Mouse (Mus musculus) erythroblast, embryonic 14.5 days (primary cell): Measurements from ENCODE around the gene Kcnmb4. TPM values are rescaled to one million over a fixed set of nuclear protein-coding genes. Genes with fewer than 3 reads are reported as not detected.

ENCODE experiments used
- H3K27me3 ChIP-seq: 2 replicates; pipeline ENCODE4 v1.6.1; 2012; ENCODE audit warnings: inconsistent platforms; ENCODE audit not compliant: control insufficient read depth
- H3K36me3 ChIP-seq: 2 replicates; pipeline ENCODE4 v1.6.1; 2012; ENCODE audit warnings: mild to moderate bottlenecking, inconsistent platforms; ENCODE audit not compliant: control insufficient read depth
- H3K4me1 ChIP-seq: 2 replicates; pipeline ENCODE4 v1.6.1; 2012; ENCODE audit warnings: inconsistent platforms; ENCODE audit not compliant: control insufficient read depth
- H3K4me3 ChIP-seq: replicated peaks from 2 replicates; pipeline ENCODE3; 2012; ENCODE audit warnings: moderate library complexity, mild to moderate bottlenecking, inconsistent platforms
- H3K9me3 ChIP-seq: 2 replicates; pipeline ENCODE4 v1.6.1; 2012; ENCODE audit warnings: low read length, inconsistent platforms, mixed read lengths; ENCODE audit not compliant: control insufficient read depth
- GATA1 ChIP-seq: IDR thresholded peaks from 2 replicates; pipeline ENCODE4 v1.6.1; 2012; ENCODE audit warnings: low read length, inconsistent platforms, mixed read lengths
- TAL1 ChIP-seq: IDR thresholded peaks from 3 replicates; pipeline ENCODE4 v1.6.1; 2012; ENCODE audit warnings: low read length, inconsistent platforms, mixed read lengths
- polyA plus RNA-seq: library from polyadenylated mRNA; stranded (reverse); fragments of >175 nt; gene quantifications from 2 replicates; pipeline ENCODE4 v1.2.3, GENCODE M21; 2012

Kcnmb4 gene
- polyA plus RNA-seq, 1 experiment: not detected

DNA sequence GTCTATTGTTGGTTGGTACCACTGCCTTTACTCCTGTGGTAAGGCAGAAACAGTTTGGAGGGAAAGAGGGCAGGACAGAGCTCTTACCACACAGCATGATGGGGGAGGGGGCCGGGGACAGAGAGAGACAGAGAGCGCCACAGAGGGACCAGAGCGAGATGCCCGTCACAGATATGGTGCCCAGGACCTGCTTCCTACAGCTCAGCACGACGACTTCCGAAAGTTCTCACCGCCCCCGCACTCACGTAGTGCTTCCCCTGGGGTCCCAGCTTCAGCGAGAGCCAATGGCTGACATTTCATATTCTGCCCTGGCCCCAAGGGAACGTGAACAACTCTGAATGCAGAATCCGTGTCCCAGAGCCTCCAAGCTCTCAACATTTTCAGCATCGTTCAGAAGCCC, 76.1 kb downstream of the Kcnmb4 start:
- Histone ChIP-seq H3K4me1 (no peaks in the 10 kb centered on the region), H3K9me3 (no peaks in the 10 kb centered on the region), H3K27me3 (no peaks in the 10 kb centered on the region), H3K36me3 (no peaks in the 10 kb centered on the region), H3K4me3 (no peak overlapping the region)
- TF ChIP-seq TAL1 (no peak), GATA1 (no peak)

DNA sequence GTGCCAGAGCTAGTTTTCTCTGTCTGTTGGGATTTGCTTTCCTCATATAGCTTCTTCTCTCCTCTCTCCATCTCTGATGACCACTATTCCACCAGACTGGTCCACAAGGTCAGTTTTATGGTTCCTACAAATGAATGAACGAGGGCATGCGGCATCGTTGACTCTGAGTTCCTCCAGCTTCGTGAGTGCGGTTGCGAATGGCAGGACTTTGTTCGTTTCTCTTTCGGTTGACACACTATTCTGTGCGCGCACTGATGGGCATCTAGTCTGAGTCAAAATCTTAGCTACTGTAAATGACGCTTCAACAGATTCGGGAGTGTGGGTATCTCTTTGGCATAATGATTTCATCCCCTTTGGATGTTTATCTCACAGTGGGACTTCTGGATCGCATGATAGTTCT, 76.7 kb downstream of the Kcnmb4 start:
- H3K4me1 ChIP-seq: no peaks in the 10 kb centered on the region
- no peak overlapping the region for H3K4me3 ChIP-seq
- no peaks in the 10 kb centered on the region for H3K9me3 ChIP-seq
- no peaks in the 10 kb centered on the region for H3K36me3 ChIP-seq
- H3K27me3 ChIP-seq: no peaks in the 10 kb centered on the region
- no peak for TF ChIP-seq TAL1
- TF ChIP-seq GATA1: no peak

DNA sequence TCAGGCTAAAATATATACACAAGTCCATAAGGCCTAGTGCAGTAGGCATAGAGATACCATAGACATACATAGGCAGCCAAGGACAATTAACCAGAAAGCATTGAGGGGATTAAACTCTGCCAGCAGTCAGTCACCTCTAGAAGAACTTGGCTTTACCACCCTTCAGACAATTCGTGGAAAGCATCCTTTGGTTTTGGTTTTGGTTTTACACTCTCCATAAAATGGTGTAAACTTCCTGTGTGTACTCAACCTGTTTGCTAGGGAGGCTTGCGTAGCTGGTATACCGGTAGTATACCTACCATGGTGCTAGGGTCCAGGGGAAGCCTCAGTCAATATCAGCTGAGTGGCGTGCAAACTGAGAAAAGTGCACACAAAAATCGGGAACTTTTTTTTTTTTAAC, 77.4 kb downstream of the Kcnmb4 start:
- Histone ChIP-seq H3K4me1 (no peaks in the 10 kb centered on the region), H3K27me3 (no peaks in the 10 kb centered on the region), H3K9me3 (no peaks in the 10 kb centered on the region), H3K36me3 (no peaks in the 10 kb centered on the region), H3K4me3 (no peak overlapping the region)
- TF ChIP-seq GATA1: no peak
- TF ChIP-seq TAL1: no peak

DNA sequence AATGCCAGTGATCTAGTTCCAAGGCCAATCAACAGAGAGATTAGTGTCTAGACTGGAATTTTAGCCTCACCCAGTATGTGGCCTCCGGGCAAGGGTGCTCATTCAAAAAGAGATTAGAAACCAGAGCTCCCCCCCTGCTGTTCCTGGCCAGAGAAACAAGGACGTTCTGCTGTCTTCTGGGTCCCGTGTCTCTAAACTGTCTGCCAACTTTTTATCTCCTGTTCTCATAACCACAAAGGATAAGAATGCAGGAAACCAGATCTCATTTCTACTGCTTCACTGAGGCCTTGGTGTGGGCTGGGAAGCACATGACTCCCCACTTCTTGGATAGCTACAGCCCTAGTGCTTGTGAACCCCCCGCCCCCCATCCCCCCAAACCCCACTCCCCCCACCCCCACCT, 79.1 kb downstream of the Kcnmb4 start:
- TF ChIP-seq TAL1: no peak
- TF ChIP-seq GATA1: no peak
- no peaks in the 10 kb centered on the region for H3K4me1 ChIP-seq
- H3K36me3 ChIP-seq: no peaks in the 10 kb centered on the region
- no peaks in the 10 kb centered on the region for H3K27me3 ChIP-seq
- H3K9me3 ChIP-seq: no peaks in the 10 kb centered on the region
- H3K4me3 ChIP-seq: no peak overlapping the region

DNA sequence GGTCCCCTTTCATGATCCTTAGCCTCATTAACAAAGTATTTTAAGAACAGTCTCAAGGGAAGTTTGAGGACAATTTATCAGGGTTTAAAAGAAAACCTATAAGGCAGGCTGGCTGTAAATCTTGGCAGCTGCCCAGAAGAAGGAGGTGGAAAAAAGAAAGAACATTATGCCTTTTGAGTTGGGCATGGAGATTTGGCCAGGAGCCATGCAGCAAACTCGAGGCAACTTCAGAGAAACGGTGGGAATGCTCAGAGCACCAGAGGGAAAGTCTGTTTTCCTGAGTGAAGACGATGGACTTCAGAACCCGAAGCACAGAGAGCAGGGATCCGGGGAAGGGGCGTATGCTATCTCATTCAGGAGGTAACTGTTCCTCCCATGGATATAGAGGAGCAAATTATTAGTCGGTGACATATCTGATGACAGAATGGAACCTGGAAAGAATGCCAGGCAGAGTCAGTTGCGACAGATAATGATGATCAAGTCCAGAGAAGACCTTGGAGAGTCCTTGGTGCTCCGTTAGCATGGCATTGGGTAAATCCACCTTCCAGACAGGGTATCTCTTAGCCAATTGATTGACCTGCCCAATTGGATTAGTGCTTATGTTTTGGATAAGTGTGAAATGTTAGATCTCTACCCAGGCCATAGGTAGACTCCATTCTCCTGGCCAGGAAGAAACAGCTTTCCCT, 79.7 kb downstream of the Kcnmb4 start:
- no peak overlapping the region for H3K4me3 ChIP-seq
- no peaks in the 10 kb centered on the region for H3K4me1 ChIP-seq
- TF ChIP-seq TAL1 (no peak), GATA1 (no peak)
- H3K9me3 ChIP-seq: no peaks in the 10 kb centered on the region
- no peaks in the 10 kb centered on the region for H3K27me3 ChIP-seq
- H3K36me3 ChIP-seq: no peaks in the 10 kb centered on the region

DNA sequence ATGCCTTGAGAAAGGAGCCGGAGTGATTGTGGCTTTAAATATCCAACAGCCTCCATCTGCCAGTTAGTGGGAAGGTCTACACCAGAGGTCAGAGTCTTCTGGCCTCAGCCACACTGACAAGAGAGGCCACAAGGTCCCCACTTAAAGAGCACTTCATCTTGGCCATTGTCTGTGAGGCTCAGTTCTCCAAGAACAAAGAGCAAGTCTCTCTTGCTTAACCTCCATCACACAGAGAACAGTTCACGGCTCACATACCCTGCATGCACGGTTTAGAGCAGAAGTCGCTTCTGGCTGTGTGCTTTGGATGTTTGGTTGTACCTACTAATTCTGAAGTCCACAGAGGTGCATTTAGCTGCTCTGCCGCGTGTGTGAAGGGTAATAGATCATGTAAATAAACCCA, 84.8 kb downstream of the Kcnmb4 start:
- no peaks in the 10 kb centered on the region for H3K27me3 ChIP-seq
- H3K9me3 ChIP-seq: no peaks in the 10 kb centered on the region
- H3K36me3 ChIP-seq: no peaks in the 10 kb centered on the region
- no peak for TF ChIP-seq GATA1
- TF ChIP-seq TAL1: no peak
- no peak overlapping the region for H3K4me3 ChIP-seq
- no peaks in the 10 kb centered on the region for H3K4me1 ChIP-seq

DNA sequence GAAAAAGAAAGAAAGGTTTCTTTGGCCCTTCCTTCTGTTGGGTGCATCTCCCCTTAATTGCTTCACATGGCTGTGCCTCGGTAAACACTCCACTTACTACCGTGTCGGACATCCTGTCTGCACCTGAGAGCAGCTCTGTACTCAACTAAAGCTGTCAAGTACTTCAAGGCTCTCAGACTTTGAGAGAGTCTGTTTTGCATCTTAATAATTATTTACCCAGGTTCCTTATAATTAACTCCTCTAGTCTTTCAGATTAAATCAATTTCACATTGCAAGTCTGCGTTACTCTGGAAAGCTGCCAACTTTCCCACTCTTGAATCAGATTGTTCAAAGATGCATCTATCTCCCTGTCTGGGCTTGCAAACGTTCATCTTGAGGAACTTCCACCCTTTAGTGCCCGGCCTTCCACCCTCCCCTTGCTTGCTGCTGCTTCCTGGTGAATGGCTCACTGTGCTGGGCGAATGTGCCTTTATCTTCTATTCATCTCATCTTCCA, 87.2 kb downstream of the Kcnmb4 start:
- no peak for TF ChIP-seq TAL1
- no peak for TF ChIP-seq GATA1
- no peak overlapping the region for H3K4me3 ChIP-seq
- no peaks in the 10 kb centered on the region for H3K4me1 ChIP-seq
- no peaks in the 10 kb centered on the region for H3K27me3 ChIP-seq
- no peaks in the 10 kb centered on the region for H3K9me3 ChIP-seq
- H3K36me3 ChIP-seq: no peaks in the 10 kb centered on the region

DNA sequence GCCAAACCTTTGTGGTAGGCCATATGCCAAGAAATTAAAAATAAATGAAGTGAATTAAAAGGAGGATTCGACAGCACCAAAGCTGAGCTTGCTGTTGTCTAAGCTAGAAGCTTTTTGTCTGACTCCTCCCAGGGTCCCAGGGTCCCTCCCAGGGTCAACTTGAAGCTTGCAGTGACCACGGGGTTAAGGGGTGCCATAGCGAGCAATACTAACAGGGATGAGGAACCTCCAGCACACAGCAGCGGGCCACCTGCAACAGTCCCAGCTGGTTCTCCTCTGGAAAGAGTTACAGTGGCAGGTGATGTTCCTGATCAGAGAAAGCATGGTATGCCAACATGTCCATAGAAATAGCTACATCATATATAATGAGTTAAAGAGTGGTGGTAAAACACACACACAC, 89.3 kb downstream of the Kcnmb4 start:
- Histone ChIP-seq H3K27me3 (no peaks in the 10 kb centered on the region), H3K9me3 (no peaks in the 10 kb centered on the region), H3K36me3 (no peaks in the 10 kb centered on the region), H3K4me1 (no peaks in the 10 kb centered on the region), H3K4me3 (no peak overlapping the region)
- TF ChIP-seq GATA1 (no peak), TAL1 (no peak)

DNA sequence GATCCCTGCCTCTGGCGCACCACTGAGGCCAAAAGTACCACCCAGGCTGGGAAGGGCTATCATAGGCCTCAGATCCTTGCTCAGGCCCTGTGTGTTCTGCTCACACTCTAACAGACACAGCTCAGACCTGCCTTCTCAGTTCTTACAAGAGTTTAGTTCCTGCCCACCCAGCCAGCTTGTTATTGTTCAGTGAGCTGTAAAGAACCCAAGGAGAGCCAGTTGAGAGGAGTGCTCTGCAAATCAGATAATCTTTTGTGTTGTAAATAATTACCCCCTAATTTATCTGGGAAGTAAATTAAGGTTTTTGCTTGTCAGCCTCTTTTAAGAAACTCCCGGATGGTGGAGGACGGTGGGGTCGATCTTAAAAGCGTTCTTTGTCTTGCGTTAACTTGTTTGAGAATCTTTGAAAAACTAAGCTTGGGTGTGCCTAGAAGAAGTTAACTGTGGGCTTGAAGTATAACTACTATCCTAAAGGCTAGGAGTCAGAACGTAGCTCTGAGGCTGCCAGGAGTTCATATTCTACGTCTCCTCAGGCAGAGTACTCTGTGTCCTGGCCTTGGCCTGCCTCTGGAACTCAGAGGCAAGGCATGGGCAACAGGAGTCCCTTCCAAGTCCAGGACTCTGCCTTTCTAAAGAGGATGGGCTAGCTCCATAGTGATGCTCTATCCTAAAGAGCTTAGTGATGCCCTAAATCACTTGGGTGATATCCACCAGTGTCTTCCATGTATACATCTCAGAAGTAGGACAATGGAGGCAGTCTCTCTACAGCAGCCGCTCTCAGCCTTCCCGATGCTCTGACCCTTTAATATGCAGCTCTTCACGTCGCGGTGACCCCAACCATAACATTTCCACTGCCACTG, 90.6 kb downstream of the Kcnmb4 start:
- no peaks in the 10 kb centered on the region for H3K27me3 ChIP-seq
- H3K9me3 ChIP-seq: no peaks in the 10 kb centered on the region
- TF ChIP-seq GATA1 (no peak), TAL1 (no peak)
- H3K4me1 ChIP-seq: no peaks in the 10 kb centered on the region
- no peaks in the 10 kb centered on the region for H3K36me3 ChIP-seq
- no peak overlapping the region for H3K4me3 ChIP-seq
